Mouse (Mus musculus): ENCODE results near the gene Sema3f.

- no peak for TF ChIP-seq CTCF (IDR thresholded peaks at IDR 0.05; ENCODE audit: extremely low read depth, insufficient read length, insufficient replicate concordance, low read depth, low read length)
- no peak for TF ChIP-seq POLR2A (IDR thresholded peaks at IDR 0.05; ENCODE audit: low read depth, low read length)
These were observed 53.1 kb downstream of the Sema3f start for GRCm38 (mm10) chr9:107657144-107657543.

Measured in small intestine, adult 2 months (tissue).